Mouse (Mus musculus) hindbrain, embryonic 11.5 days (tissue): ENCODE results near the gene G430095P16Rik. TPM values are rescaled to one million over a fixed set of nuclear protein-coding genes. Genes with fewer than 3 reads are reported as not detected.
A peak's percentile ranks its signal among the peaks of the same experiment; 100 is the strongest.

ENCODE experiments used
- ATAC-seq: fragments of 200-750 bp; cut with Nextera tagmentation; 2 replicates; pipeline ENCODE4 v1.8.0; 2017; ENCODE audit warnings: mild to moderate bottlenecking, moderate TSS enrichment, moderate library complexity; ENCODE audit not compliant: low FRiP score
- DNase-seq: peaks from one replicate; pipeline ENCODE4 v3.0.0-alpha.2; 2015; ENCODE audit warnings: low spot score
- H3K27ac ChIP-seq: fragments of 300-500 bp; sonication (generic); 2 replicates; pipeline ENCODE4 v1.5.1; 2014; ENCODE audit warnings: mild to moderate bottlenecking, low read depth, low read length
- H3K27me3 ChIP-seq: fragments of 300-500 bp; sonication (generic); 2 replicates; pipeline ENCODE4 v1.6.1; 2014; ENCODE audit warnings: mild to moderate bottlenecking, low read length, moderate library complexity, mixed read lengths; ENCODE audit not compliant: control insufficient read depth, insufficient read depth
- H3K36me3 ChIP-seq: fragments of 300-500 bp; sonication (generic); 2 replicates; pipeline ENCODE4 v1.6.1; 2014; ENCODE audit warnings: mild to moderate bottlenecking, low read length, moderate library complexity, mixed read lengths; ENCODE audit not compliant: control insufficient read depth, insufficient read depth
- H3K4me1 ChIP-seq: fragments of 300-500 bp; sonication (generic); replicated peaks from 2 replicates; pipeline ENCODE4 v1.6.1; 2014; ENCODE audit warnings: low read length, mixed read lengths; ENCODE audit not compliant: control insufficient read depth, insufficient read depth
- H3K4me2 ChIP-seq: fragments of 300-500 bp; sonication (generic); replicated peaks from 2 replicates; pipeline ENCODE4 v1.6.1; 2014; ENCODE audit warnings: mild to moderate bottlenecking, low read depth, low read length
- H3K4me3 ChIP-seq: fragments of 300-500 bp; sonication (generic); 2 replicates; pipeline ENCODE4 v1.5.1; 2014; ENCODE audit warnings: low read depth, low read length
- H3K9ac ChIP-seq: fragments of 300-500 bp; sonication (generic); 2 replicates; pipeline ENCODE4 v1.6.1; 2014; ENCODE audit warnings: low read depth, low read length
- H3K9me3 ChIP-seq: fragments of 300-500 bp; sonication (generic); 2 replicates; pipeline ENCODE4 v1.6.1; 2016; ENCODE audit warnings: low read length; ENCODE audit not compliant: control insufficient read depth
- WGBS: fragments of 180-500 bp; shearing (Covaris S2); extraction: QIAGEN DNeasy Blood & Tissue Kit; methylation state at CpG from one replicate; pipeline ENCODE4 v1.1.7; 2014; 5-methylcytosine and 5-hydroxymethylcytosine counted together
- polyA plus RNA-seq: library from polyadenylated mRNA; unstranded; fragments of >200 nt; fragmentation: Nextera tagmentation; extraction: Ambion mirVana; gene quantifications from 2 replicates; pipeline ENCODE4 v1.2.1, GENCODE M21; 2014

G430095P16Rik gene
- polyA plus RNA-seq, 1 experiment from 2014 or later, result 2.9 TPM

DNA sequence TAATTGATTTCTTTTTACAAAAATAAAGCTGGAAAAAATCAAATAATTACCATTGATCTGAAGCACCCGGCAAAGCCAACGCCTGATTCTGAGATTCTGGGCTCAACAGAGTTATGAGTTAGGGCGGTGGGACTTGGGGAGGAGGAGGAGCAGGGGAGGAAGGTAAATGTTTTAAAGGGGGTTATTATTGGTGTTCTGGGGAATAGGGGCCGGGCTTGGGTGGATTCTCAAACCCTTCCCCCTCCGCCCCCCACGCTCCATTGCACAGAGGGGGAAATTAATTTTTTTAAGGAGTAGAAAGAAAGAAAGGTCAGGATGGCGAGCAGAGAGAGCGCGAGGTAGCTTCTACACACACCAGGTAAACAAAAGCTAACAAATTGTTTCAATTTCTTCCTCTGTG is 50.5 kb downstream of the G430095P16Rik start:
- no peak for DNase-seq
- WGBS, result 1% methylated on average over 9 of the region's 9 CpGs
- Histone ChIP-seq H3K9me3 (no peaks in the 10 kb centered on the region), H3K36me3 (no peaks in the 10 kb centered on the region), H3K27ac (no peak overlapping the region), H3K4me3 (no peak overlapping the region), H3K4me1 (peaks cover 3% of the 10 kb centered on the region; the same call in 1 of the 2 replicates), H3K4me2 (no peak overlapping the region), H3K9ac (no peak overlapping the region), H3K27me3 (peaks cover 100% of the 10 kb centered on the region)
- no peak for ATAC-seq

DNA sequence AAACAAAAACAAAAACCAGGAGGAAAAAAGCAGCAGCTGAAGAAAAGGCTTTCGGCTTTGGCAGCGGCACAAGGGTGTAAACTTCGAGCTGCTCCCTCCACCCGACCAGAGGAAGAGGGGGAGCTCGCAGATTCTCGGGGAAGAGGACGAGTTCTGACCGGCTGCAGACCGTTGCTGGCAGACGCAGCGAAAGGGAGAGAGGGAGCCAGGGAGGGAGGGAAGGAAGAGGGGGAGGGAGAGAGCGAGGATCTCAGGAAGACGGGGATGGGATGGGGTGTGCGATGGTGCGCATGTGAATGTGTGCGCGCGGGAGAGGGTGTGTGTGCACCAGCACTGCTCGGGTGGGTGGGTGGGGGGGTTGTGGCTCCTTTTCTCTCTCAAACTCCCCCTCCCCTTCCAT is 51.0 kb downstream of the G430095P16Rik start:
- no peak overlapping the region for H3K27ac ChIP-seq

DNA sequence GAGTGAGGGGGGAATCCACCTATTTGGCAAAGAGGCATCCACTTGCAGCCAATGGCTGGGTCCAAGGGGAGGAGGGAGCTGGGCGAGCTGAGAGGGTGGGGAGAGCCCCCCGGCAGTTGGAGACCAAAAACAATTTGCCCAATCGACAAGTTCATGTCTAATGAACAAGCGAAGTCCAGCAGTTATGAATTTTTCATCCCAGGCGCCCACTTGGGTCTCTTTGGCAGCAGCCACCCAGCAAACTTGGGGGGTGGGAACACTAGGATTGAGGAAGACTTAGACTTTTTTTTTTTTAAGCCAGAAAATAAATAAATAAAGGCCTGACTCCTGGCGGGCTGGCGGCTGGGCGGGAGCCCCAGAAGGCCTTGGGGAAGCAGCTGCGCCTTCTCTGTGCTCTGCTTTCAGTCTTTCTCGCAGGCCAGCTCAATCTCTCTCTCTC is 51.7 kb downstream of the G430095P16Rik start:
- peaks cover 3% of the 10 kb centered on the region for H3K4me1 ChIP-seq
- WGBS, result under 1% methylated on average over 10 of the region's 10 CpGs
- DNase-seq, result peak; percentile 50
- H3K4me3 ChIP-seq, result 0 out of 2 replicates have a peak overlapping the region, but pooled peaks have one; percentile 4
- no peak overlapping the region for H3K4me2 ChIP-seq
- H3K27ac ChIP-seq, result no peak overlapping the region
- ATAC-seq, result no peak
- H3K36me3 ChIP-seq, result no peaks in the 10 kb centered on the region
- no peaks in the 10 kb centered on the region for H3K9me3 ChIP-seq
- no peak overlapping the region for H3K9ac ChIP-seq
- H3K27me3 ChIP-seq, result peaks cover 100% of the 10 kb centered on the region

More for the DNA sequence above, 51.0 kb downstream of the G430095P16Rik start:
- Histone ChIP-seq H3K36me3 (no peaks in the 10 kb centered on the region), H3K4me1 (peaks cover 3% of the 10 kb centered on the region; the same call in 1 of the 2 replicates), H3K4me2 (no peak overlapping the region; the same call in 1 of the 2 replicates), H3K27me3 (peaks cover 100% of the 10 kb centered on the region), H3K4me3 (0 out of 2 replicates have a peak overlapping the region, but pooled peaks have one; percentile 8), H3K9ac (no peak overlapping the region), H3K9me3 (no peaks in the 10 kb centered on the region)
- DNase-seq (peak; percentile 56), ATAC-seq (no peak)
- under 1% methylated on average over 15 of the region's 19 CpGs for WGBS

DNA sequence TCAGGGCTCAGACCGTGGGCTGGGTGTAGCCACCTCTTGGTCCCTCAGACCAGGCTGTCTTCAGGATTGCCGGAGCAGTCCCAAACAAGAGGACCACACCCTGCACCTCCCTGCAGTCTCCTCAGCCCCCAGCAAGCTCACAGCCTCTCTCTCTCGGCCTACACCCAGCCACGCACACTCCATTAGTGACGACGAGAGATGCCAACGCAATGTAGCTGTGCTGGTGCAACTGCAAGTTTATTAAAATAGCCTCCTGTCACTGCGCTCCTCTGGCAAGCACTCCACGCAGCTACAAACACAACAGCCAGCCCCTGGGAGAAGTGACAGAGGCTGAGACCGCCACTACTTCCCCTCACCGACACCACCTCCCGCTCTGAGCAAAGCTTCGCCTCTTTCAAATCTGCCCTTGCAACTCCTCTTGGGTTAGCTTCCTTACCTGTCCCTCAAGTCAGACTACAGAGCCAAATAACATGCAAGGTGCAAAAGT is 52.3 kb downstream of the G430095P16Rik start:
- no peaks in the 10 kb centered on the region for H3K9me3 ChIP-seq
- no peak overlapping the region for H3K27ac ChIP-seq
- peaks cover 3% of the 10 kb centered on the region for H3K4me1 ChIP-seq
- DNase-seq (peak; percentile 41), ATAC-seq (no peak)
- H3K27me3 ChIP-seq, result peaks cover 99% of the 10 kb centered on the region
- H3K4me3 ChIP-seq, result no peak overlapping the region
- no peak overlapping the region for H3K4me2 ChIP-seq
- no peaks in the 10 kb centered on the region for H3K36me3 ChIP-seq
- 2% methylated on average over 13 of the region's 13 CpGs for WGBS
- H3K9ac ChIP-seq, result no peak overlapping the region

DNA sequence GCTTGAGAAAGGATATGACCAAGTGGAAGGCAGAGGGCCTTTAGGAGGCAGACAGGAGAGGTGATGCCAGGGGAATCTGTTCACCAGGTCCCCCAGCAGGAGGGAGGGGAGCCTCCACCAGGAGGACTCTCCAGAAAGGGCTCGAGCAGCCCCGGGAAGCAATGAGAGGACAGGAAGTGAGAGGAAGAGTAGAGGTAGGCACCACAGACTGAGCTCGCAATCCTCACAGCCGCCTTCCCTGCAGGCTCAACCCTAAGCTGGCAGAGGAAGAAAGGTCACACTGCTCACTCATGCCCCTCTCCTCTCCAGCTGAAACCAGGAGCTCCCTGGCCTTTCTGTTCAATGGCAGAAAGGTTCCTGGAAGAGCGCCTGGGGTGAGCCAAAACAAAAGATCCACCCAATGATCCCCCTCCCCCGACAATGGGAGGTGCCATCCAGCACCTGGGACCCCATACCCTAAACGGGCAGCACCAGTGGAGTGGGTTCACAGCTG is 52.9 kb downstream of the G430095P16Rik start:
- Histone ChIP-seq H3K9me3 (no peaks in the 10 kb centered on the region), H3K4me2 (no peak overlapping the region), H3K36me3 (no peaks in the 10 kb centered on the region), H3K27ac (no peak overlapping the region), H3K4me3 (no peak overlapping the region), H3K9ac (no peak overlapping the region), H3K4me1 (peaks cover 3% of the 10 kb centered on the region), H3K27me3 (peaks cover 99% of the 10 kb centered on the region)
- 0% methylated on average over 7 of the region's 7 CpGs for WGBS
- DNase-seq, result peak; percentile 43
- ATAC-seq, result no peak

Other genes with a start within 250 kb of the G430095P16Rik start
- gene Ier2, start 60.2 kb upstream of the G430095P16Rik start, polyA plus RNA-seq, result 60.5 and 61.5 TPM in 2 replicates
- 47.9 and 51.1 TPM in 2 replicates for gene Trmt1, start 36.7 kb upstream of the G430095P16Rik start, polyA plus RNA-seq
- gene Nacc1, start 35.1 kb upstream of the G430095P16Rik start, polyA plus RNA-seq, result 19.7 and 20.5 TPM in 2 replicates
- gene Lyl1, start 21.6 kb upstream of the G430095P16Rik start, polyA plus RNA-seq, result 5.3 and 5.4 TPM in 2 replicates
- gene Nfix, start 77.3 kb downstream of the G430095P16Rik start, polyA plus RNA-seq, result 2.4 and 3.0 TPM in 2 replicates
- gene Dand5, start 99.8 kb downstream of the G430095P16Rik start, polyA plus RNA-seq, result 6.2 and 7.1 TPM in 2 replicates
- gene Gadd45gip1, start 108.5 kb downstream of the G430095P16Rik start, polyA plus RNA-seq, result 36.0 and 37.2 TPM in 2 replicates
- gene Rad23a, start 117.7 kb downstream of the G430095P16Rik start, polyA plus RNA-seq, result 88.6 and 91.3 TPM in 2 replicates
- 837 and 845 TPM in 2 replicates for gene Calr, start 123.9 kb downstream of the G430095P16Rik start, polyA plus RNA-seq
- gene Farsa, start 134.0 kb downstream of the G430095P16Rik start, polyA plus RNA-seq, result 89.6 and 91.4 TPM in 2 replicates
- gene Syce2, start 149.1 kb downstream of the G430095P16Rik start, polyA plus RNA-seq, result 51.1 and 57.8 TPM in 2 replicates
- gene Gcdh, start 170.9 kb downstream of the G430095P16Rik start, polyA plus RNA-seq, result 29.2 and 30.5 TPM in 2 replicates
- gene Klf1, start 178.9 kb downstream of the G430095P16Rik start, polyA plus RNA-seq, result 12.0 and 14.8 TPM in 2 replicates
- gene Dnase2a, start 185.6 kb downstream of the G430095P16Rik start, polyA plus RNA-seq, result 5.8 and 6.4 TPM in 2 replicates
- 10.2 and 11.4 TPM in 2 replicates for gene Mast1, start 214.4 kb downstream of the G430095P16Rik start, polyA plus RNA-seq
- gene Rtbdn, start 224.0 kb downstream of the G430095P16Rik start, polyA plus RNA-seq, result 0.14 TPM in 1 of 2 replicates, not detected in the other
- not detected in 2 replicates for gene Gm49661, start 246.4 kb downstream of the G430095P16Rik start, polyA plus RNA-seq
- 1,367 and 1,409 TPM in 2 replicates for gene Prdx2, start 246.6 kb downstream of the G430095P16Rik start, polyA plus RNA-seq
- 98.5 and 104 TPM in 2 replicates for gene Rnaseh2a, start 246.8 kb downstream of the G430095P16Rik start, polyA plus RNA-seq